Mouse (Mus musculus) bone marrow macrophage, adult 2 months (primary cell): ENCODE data around the gene Olfr1245.

Experiments used
- CTCF ChIP-seq: IDR thresholded peaks from 2 replicates; pipeline ENCODE4 v1.5.1; 2012; ENCODE audit warnings: low read depth, mild to moderate bottlenecking, low read length, moderate library complexity
- POLR2A ChIP-seq: IDR thresholded peaks from 2 replicates; pipeline ENCODE4 v1.6.1; 2012; ENCODE audit warnings: mild to moderate bottlenecking, low read depth, low read length, borderline replicate concordance

GRCm38 (mm10) chr2:89614030-89614429 is 35.8 kb upstream of the Olfr1245 start, which contains the start of gene Olfr1247:
- TF ChIP-seq CTCF (no peak), POLR2A (no peak)
